Mouse (Mus musculus) E14TG2a.4 (cell line): Measurements from ENCODE around the gene Arhgap22.

Experiments
- CTCF ChIP-seq: conservative IDR thresholded peaks from 2 replicates; pipeline ENCODE4 v1.5.1; 2014; ENCODE audit warnings: low read length
- NANOG ChIP-seq: IDR thresholded peaks from 2 replicates; pipeline ENCODE4 v1.6.1; 2014; ENCODE audit warnings: borderline replicate concordance, low read length, mixed read lengths
- POU5F1 ChIP-seq: IDR thresholded peaks from 2 replicates; pipeline ENCODE4 v1.6.1; 2014; ENCODE audit warnings: low read length, borderline replicate concordance

DNA sequence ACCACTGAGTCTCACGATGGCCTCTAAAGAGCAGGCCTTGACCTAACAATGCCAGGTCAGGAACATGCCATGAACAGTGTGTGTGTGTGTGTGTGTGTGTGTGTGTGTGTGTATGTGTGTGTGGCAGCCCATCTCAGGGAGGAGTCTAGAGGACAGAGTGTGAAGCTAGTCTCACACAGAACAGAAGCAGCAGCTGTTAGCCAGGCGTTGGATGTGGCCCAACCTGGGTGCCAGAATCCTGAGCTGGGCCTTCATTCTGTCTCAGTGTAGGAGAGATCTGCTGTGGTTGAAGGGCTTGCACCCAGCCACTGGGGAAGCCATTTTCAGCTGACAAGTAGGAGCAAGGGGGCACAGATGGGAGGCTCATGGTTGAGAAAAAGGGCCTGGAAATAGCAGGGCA is 64.5 kb downstream of the Arhgap22 start:
- TF ChIP-seq CTCF, result no peak
- TF ChIP-seq POU5F1, result no peak
- no peak for TF ChIP-seq NANOG
